Mouse (Mus musculus) ES-Bruce4 (cell line): Measurements from ENCODE around the gene Kcnj5.

Experiments used
- CTCF ChIP-seq: IDR thresholded peaks from one replicate; pipeline ENCODE4 v1.8.1; 2011; ENCODE audit warnings: low read depth, low read length
- POLR2A ChIP-seq: IDR thresholded peaks from one replicate; pipeline ENCODE4 v1.8.1; 2011; ENCODE audit warnings: low read length; ENCODE audit not compliant: insufficient read depth

- TF ChIP-seq CTCF (no peak), POLR2A (no peak)
These were observed 47.6 kb upstream of the Kcnj5 start for GRCm38 (mm10) chr9:32391701-32392100.
